Mouse (Mus musculus) right cerebral cortex, postnatal 14 days (tissue): ENCODE measurements around the gene Gm21891.
"Not testable (repeated sequence)": the region's sequence is repeated elsewhere in the genome, so short reads cannot be mapped to it uniquely, and the experiment has no call there.

Experiments used
- DNase-seq: peaks from one replicate; pipeline ENCODE4 v3.0.0; 2022

Gene Gm21891

DNA sequence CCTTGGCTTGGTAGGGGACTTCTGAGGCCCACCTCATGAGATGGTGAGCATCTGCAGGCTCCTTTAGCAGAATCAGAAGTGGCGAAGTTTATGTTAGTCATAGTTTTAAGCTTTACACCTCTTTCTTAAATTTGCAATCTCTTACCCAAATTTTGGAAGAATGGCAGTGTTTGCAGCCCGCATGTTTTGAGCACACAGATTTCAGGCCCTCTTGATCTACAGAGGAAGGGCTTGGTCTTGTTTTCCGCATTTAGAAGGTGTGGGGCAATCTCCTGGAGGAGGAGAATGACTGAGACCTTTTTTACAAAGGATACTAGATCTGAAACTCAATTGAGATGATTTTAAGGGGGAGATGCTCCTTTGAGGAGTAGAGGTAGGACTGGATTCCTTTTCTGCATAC is at the start of gene Gm21891:
Gene Gm21891, minus strand, starts transcription at position 101 of the 400 bp plus-strand sequence.
- not testable (repeated sequence) for DNase-seq

DNA sequence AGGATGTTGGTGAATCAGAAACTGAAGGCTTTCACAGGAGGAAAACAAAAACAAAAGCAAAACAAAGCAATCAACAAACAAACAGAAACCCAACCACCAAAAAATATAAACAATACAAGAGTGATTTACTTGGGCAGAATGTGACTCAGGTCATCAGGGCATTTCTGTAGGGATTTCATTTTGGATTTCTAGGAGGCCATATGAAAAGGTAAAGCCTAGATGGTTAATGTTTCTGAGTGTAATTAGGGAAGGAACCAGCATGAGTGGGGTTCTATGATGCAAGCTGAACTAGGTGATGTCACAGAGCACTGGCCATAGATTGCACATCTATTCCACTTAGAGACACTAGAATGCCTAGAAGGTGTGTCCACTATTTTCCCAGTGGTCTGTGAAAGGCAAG is 28.4 kb upstream of the Gm21891 start, which contains the start of gene Gm21425:
Gene Gm21425, plus strand, starts transcription at position 301 of the 400 bp plus-strand sequence.
- not testable (repeated sequence) for DNase-seq
